Mouse (Mus musculus) thymus, postnatal 4 days (tissue): Measurements from ENCODE around the gene Arhgap15.
"Not testable (repeated sequence)": the region's sequence is repeated elsewhere in the genome, so short reads cannot be mapped to it uniquely, and the experiment has no call there.

Experiments used
- DNase-seq: peaks from one replicate; pipeline ENCODE4 v3.0.0; 2021

Gene Arhgap15

DNA sequence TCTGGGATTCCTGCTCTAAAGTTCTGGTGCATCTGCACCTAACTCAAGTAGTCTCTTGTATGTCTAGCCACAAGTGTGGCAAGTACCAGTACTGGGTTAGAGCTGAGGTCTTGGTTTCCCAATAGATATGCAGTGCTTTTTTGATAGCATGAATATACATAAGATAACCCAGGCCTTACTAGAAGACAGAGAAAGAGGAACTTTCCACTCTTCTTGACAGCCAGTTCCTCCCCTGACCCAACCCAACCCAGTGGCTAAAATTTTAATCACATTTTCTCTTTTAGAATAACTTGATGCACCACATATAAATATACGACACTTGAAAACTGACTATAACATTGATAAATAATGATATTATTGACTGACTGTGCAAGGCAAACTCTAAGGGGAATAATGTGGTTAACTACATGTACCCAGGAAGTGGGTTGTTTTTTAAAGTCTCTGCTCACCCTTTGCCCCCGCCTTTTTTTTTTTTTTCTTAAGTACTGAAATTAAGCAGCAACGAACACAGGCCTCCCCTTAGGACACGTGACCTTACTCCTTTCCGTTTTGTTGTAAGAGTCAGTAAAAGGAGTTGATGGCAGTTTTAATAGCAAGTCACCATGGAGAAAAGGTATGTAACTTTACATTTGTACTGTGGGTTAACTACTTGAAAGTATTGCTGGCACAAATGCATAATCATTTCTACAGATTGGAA, at the start of gene Arhgap15:
Gene Arhgap15, plus strand, starts transcription at position 538 of the 697 bp plus-strand sequence.
- DNase-seq, result no peak

DNA sequence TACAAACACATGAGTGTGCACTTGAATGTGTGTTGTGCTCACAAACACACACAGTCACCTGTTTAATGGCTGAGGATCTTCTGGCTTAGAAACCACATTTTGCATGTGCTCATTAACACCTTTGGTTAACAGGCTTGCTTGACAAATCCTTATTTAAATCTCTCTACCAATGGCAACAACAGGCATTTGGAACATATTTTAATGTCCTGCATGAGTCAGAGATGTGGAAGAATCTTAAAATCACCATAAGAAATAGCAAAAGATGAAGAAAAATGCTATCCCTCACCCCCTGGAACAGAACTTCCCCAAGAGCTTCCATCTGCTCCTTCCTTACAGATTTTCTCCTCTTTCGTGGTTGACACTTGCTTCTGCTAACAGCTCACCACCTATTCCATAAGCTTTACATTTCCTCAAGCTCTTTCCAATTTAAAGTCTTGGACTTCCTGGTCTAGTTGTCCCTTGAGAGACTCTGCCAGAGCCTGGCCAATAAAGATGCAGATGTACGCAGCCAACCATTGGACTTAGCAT, 35.9 kb upstream of the Arhgap15 start:
- no peak for DNase-seq

DNA sequence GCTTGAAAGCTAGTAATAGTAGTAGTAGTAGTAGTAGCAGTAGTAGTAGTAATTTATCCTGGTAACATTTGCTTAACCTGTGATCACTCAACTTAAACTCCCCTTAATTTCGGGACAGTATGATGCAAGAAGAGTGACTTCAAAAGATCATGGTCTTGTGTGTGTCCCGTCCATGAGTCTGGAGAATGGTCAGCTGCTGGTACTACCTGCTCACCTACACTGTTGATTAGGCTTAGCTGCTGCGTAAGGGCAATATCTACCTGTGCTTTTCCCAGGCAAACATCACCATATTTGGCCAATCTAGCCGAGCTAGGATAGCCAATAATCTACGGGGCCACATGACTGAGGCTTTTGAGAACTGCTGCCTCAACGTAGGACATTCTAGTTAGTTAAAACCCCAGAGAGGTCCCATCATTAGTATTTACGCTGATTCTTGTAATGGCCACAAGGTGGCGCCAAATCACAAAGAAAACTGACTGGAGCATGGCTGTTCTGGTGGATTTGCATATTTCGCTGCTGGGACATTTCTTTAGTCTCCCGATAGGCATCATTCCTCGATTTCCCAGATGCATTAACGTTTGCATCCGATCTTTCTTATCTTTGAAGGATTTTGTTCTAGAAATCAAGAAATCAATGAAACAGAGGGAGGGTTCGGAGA, 26.0 kb upstream of the Arhgap15 start:
- peak; percentile 73 for DNase-seq

DNA sequence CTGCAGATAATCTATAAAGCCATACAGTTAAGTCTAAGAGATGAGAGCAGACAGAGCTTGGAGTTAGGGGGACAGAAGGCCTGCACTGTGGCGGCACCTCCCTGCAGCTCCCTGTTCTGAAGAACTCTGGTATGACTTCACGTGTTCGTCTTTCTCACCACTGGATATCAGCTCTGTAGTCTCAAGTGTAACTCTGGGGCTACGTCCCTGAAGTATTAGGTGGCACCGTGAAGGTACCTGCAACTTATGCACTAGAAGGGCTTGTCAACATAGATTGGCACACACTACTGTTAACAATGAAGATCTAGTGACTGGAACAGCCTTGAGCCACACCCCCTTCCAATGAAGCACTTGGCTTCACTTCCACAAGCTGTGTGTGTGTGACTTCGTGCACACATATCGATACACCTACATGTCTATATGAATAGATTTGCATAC, 25.5 kb upstream of the Arhgap15 start:
- no peak for DNase-seq

DNA sequence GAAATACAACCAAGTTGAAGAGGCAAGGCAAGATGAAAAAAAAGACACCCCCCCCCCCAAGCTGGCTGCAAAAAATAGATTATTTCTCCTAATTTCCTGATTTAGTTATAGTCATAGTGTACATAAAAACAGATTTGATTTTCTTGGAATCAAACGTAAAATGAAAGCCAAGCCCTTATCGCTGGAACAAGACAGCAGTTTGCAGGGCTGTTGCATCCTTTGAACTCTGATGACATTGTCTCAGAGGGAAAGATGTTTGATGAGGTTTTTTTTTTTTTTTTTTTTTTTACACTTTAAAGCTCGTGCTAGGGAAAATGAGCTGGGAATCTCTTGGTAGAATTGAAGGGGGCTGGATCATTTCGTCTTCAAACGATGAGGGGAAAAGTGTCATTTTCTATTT, 21.4 kb upstream of the Arhgap15 start:
- DNase-seq, result no peak

DNA sequence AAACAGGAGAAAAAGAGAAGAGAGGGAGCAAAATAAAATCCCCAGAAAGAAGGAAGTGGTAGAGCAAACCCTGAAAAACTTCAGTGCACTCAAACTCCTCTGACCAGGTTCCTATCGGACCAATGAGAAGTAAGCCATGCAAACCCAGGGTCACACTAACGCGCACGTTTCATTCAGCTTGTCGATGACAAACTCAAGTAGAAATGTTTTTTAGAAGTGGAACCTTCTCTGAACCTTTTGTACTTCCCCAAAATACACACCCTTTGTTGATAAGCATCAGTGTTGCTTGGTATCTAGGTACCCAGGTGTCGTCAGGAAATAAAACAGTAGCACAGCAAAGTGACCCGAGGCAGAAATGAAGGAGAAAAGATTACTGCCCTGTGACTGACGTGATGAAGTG, 20.9 kb upstream of the Arhgap15 start:
- peak; percentile 30 for DNase-seq

DNA sequence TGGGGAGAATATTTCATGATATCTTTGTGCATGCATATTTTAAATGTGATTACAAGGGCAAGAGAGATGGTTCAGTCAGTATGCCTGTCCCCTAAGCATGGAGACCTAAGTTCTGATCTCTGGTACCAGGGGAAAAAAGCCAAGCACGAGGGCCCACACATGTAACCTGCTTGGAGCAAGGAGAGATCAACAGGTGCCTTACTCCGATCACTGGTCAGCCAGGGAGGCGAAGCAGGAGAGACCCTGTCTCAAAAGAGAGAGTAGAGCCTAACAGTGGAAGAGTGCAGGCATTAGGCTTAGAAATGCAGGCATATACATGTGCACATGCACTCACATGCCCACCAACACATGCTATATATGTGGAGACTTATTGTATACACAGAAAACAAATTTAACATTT, 19.8 kb upstream of the Arhgap15 start:
- no peak for DNase-seq

DNA sequence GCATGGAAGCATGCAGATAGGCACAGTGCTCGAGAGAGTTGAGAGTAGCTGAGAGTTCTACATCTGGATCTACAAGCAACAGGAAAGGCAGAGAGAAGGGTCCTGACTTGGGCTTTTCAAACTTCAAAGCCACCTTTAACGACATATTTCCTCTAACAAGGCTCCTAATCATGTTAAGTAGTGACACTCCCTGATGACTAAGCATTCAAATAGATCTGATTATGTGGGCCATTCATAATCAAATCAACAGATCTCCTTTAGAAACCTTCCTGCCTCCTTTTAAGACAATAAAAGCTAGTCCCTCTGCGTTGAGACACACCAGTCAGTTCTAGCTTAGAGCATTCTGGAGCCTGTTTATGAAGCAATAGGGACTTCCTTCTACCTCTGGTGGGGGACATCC, 16.2 kb upstream of the Arhgap15 start:
- no peak for DNase-seq

DNA sequence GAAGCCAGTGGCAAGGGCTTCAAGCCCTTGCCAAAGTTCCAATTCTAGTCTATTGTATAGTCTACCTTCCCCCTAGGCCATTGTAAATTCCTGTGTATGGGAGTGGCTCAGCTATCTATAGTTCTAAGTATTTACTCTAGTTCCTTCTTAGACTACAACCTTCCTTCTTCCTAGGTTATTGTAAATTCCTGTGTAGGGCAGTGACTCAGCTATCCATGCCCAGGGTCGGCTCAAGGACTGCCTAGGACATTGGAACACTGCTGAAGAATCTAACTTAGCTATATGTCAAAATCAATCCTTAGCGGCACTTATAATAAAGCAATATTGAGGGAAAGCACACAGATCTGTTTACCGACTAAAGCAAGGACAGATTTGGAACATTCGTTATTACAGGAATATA, 13.6 kb upstream of the Arhgap15 start:
- DNase-seq, result not testable (repeated sequence)

DNA sequence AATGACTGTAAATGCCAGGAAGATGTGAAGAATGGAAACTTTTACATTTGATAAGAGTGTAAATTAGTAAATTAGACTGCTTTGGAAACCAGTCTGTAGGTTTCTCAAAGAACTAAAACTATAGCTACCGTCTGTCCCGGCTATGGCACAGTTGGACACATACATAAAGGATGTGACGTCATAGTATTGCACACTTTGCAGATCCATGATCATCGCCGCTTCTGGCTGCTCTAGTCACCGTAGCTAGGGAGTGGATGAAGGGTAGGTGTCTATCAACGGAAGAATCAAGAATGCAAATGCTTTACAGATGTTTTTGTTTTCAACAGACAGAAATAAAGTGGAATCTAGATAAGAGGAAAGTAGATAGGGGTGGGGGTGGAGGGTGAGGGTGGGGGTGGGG, 11.1 kb upstream of the Arhgap15 start:
- peak; percentile 25 for DNase-seq

DNA sequence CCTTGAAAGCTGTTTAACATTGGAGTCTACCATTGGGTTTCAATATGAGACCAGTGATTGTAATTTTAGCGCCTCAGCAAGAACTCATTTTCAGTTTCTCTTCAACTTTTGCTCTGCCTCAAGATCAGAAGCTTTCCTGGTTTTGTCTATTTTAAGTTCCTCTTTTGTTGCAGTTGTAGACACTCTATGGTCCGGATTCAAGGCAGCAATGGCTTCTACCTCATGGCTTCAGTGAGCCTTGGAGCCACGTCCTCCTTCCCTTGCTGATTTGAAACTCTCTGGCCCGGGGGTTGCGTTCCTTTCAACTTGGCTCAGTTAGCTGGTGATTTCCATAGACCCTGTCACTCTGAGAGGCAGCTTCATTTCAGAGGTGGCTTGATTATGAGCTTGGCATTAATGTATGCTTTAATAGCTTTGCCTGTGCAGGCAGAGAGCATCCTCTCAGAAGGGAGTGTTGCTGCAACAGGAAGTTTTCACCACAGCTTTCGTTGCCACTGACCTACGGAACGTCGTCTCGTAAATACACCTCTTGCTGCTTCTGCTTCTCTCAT, 10.0 kb upstream of the Arhgap15 start:
- DNase-seq, result peak; percentile 57

DNA sequence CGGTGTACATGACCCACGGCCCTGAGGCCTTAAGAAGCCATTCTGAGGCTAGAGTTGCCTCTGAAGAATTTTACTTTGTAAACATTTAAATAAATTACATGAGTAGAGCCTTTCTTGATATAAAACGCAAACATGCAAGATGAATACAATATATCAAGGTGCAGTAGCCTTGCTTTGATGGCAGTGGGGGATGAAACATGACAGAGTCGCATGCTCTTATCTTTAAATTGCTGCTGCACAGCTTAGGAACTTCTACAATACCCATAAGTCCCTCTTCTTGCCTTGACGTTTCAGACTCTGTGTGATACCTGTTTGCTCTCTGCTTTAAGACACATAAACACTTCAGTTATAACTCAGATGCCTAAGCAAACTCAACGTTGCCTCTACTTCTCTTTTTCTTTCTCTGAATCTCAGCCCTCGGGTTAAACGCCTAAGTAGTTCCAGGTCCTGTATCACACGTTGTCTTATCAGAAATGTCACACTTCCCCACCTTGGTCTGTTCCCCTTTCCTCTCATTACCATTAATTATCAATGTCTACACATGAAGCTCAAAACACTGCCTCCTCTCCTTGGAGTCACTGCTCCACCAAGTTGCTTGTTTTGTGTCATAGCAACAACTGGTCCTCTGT, 9.3 kb upstream of the Arhgap15 start:
- DNase-seq, result no peak

DNA sequence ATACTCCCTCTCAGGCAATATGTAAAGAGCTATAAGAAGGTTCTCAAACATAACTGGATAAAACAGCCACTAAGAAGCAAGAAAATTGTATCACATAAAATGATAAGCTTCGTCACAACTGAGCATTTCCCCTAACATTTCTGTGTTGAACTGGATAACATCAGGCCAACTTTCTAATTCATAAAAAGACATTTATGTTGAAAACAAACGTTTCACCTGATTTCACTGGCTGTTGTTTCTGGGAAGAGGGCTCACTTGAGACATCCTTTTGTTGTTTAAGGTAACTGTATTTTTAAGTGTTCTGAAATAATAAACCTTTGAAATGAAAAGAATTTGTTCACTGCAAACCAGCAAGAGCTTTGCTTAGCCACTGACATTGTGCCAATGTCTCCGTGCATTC, 697 bp downstream of the Arhgap15 start:
- no peak for DNase-seq

DNA sequence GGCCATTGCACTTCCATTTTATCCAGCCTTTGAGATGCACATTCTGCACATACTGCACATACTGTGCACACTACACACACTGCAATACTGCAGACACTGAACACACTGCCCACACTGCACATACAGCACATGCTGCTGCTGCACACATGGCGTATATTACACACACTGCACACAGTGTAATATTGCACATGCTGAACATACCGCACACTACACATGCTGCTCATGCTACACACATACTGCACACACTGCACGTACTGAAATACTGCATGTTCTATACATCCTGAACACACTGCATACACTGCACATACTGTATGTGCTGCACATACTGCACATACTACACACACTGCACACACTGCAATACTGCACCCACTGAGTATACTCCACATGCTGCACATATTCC, 7.3 kb downstream of the Arhgap15 start:
- DNase-seq, result no peak

DNA sequence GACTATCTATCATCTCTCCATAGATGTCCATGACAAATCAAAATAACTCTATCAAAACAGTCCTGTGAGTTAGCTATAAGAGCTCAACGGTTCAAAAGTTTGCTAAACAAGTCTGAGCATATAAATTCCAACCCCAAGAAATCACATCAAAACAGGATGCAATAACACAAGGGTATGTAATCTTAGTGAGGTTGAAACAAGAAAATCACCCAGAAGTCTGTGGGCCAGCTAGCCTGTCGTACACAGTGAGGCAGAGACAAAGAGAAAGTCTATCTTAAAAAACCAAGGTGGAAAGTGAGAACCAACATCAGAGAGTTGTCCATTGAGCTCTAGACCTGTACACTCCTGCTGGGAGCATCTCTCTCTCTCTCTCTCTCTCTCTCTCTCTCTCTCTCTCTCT, 8.0 kb downstream of the Arhgap15 start:
- no peak for DNase-seq

DNA sequence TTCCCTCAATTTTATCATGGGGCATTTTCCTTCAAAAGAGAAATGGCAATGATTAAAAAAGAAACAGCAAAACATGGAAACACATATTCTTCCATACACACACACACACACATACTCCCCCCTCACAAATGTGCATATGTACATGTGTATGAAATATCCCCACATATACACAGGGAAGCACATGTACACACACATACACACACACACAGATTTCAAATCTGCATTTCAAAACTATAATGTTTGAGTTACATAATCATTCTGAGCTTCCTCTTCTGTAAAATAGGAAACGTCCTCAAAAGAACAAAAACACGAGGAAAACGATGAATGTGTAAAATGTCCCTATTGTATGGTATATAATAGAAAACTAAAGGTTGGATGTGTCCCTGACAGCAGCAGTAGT, 13.1 kb downstream of the Arhgap15 start:
- DNase-seq, result no peak

DNA sequence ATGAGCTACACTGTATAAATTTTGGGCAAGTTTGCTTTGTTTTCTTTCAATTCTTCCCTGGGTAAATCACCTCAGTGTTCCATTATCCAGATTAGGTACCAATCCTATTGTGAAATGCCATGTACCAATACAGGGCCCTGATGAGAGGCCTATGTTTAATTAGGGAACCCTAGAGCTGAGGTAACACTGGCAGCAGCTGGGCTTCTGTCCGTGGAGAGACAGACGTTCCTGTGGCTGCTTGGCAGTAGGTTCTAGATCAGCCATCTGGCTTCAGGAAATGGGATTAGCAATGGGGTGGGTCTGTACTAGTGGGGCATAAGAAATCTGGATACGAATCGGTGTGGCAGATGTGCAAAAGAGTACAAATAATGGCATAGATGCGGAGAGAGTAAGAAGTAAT, 14.7 kb downstream of the Arhgap15 start:
- no peak for DNase-seq

DNA sequence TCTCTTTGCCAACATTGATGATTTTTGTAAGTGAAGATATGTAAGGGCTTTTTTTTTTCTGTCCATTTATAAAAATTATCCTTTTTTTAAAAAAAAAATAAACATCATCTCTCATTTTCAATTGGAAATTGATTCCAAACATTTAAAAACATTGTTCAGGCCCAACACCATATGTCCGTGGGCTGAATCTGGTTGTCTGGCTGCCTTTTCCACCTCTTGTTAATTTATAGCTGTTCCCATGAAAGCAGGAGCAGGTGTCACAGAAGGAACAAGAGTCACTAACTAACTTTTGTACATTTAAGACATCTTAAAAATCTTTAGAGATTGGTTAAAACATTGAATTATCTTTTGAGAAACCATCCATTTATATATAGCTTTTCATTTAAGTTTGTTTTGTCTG, 15.8 kb downstream of the Arhgap15 start:
- DNase-seq, result no peak

DNA sequence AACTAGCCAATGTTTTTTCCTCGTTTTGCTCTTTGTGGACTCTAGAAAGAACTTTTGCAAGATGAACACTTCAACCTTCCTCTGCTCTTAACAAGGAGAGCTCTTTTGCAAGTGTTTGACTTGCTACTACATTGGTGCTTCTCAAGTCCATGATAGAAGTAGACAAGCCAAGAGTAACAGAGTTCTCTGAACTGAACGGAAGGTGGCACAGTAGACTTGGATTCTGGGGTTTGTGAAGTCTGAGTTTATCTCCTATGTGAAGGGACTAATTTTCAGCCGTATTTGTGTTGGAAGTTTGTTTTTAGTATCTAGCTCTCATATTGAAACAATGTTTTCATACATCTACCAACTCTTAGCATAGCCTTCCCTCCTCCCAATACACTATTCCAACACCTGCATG, 17.6 kb downstream of the Arhgap15 start:
- no peak for DNase-seq

DNA sequence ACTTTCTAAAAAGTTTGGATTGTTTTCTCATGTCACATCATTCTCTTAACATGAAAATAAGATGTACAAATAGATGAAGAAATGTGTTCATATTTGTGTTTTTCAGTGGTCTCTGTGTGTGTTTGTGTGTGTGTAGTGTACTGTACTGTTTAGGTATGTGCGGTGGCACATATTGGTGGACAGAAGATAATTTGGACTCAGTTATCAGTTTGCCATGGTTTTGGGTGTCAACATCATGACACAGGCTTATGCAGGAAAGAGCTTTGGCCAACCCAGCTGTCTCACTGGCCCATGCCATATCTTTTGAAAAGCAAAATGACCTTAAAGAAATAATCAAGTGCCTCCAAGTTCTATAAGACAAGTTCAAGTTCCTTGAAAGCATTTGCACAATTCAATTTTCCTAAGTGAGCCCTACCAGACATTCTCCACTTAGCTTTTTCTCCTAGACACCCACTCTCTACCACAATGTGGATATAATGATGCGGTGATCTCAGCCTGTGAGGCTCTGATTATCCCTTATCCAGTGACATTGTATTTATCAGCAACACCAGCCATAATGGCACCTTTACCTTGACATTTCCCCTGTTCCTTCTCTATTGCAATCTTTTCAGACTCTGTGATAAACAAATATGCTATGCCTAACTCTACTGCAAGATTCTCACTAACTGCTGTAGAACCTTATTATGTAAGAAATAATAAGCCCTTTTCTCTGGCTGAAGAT, 21.4 kb downstream of the Arhgap15 start:
- DNase-seq, result no peak

DNA sequence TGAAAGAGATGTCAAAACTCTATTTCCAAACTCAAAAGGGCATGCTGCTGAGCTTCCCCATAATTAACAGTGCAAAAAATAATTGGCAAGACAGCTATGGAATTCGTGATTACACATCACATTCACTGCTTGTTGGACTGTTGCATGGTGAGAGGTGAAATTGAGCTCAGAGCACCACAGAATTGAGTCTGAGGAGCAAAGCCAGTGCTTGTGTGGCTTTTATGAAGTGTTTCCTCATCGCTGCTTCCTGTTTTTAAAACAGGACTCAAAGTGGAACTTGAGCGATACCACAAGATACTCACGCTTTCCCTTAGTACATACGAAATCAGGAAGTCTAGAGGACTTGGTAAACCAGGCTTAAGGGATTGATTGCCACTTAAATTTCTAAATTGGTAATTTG, 24.0 kb downstream of the Arhgap15 start:
- no peak for DNase-seq

DNA sequence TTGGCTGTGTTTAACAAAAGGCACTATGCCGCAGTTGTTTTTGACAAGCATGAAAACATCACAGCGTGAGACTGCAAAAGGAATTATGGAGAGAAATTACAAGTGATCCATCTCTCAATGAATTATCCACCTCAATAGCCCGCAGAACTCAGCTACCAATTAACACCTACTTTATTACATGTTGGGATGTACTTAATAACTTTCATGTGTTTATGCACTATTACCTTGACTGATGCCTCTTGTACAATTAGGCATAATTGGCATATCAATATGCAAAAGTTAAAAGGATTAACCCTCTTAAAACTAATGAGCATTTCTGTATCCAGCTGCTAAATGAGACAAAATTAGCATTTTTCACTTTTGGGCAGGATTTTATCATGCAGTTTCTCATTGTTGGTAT, 33.5 kb downstream of the Arhgap15 start:
- no peak for DNase-seq
